Mouse (Mus musculus): Measurements from ENCODE around the gene Hspa5. TPM values are rescaled to one million over a fixed set of nuclear protein-coding genes. Genes with fewer than 3 reads are reported as not detected.

Gene Hspa5
- polyA plus RNA-seq, 1 experiment from 2014 or later: 450 TPM

- Histone ChIP-seq H3K4me2 (ENCODE audit: low read length) (no peak overlapping the region), H3K4me3 (replicated peaks; ENCODE audit: low read depth, low read length) (no peak overlapping the region), H3K27ac (replicated peaks; ENCODE audit: low read depth, low read length) (no peak overlapping the region), H3K9ac (replicated peaks; ENCODE audit: low read length) (no peak overlapping the region), H3K27me3 (ENCODE audit: control insufficient read depth, insufficient read depth, low read length) (no peaks in the 10 kb centered on the region), H3K36me3 (ENCODE audit: control insufficient read depth, insufficient read depth, low read length) (no peaks in the 10 kb centered on the region), H3K9me3 (ENCODE audit: control insufficient read depth, low read length) (no peaks in the 10 kb centered on the region), H3K4me1 (ENCODE audit: control insufficient read depth, insufficient read depth, low read length) (no peaks in the 10 kb centered on the region)
- no peak for DNase-seq
- ATAC-seq (ENCODE audit: low FRiP score, low TSS enrichment): no peak
- 93% methylated on average over 2 of the region's 2 CpGs for WGBS
Observed at GRCm38 (mm10) chr2:34762174-34762573, 9.6 kb upstream of the Hspa5 start.

- no peaks in the 10 kb centered on the region for H3K9me3 ChIP-seq (ENCODE audit: control insufficient read depth, low read length)
- H3K36me3 ChIP-seq (ENCODE audit: control insufficient read depth, insufficient read depth, low read length): no peaks in the 10 kb centered on the region
- H3K4me2 ChIP-seq (ENCODE audit: low read length): no peak overlapping the region
- H3K9ac ChIP-seq (replicated peaks; ENCODE audit: low read length): no peak overlapping the region
- no peaks in the 10 kb centered on the region for H3K27me3 ChIP-seq (ENCODE audit: control insufficient read depth, insufficient read depth, low read length)
- H3K4me1 ChIP-seq (ENCODE audit: control insufficient read depth, insufficient read depth, low read length): no peaks in the 10 kb centered on the region
- no peak overlapping the region for H3K27ac ChIP-seq (replicated peaks; ENCODE audit: low read depth, low read length)
- DNase-seq (no peak), ATAC-seq (ENCODE audit: low FRiP score, low TSS enrichment) (no peak)
- WGBS: 70% methylated on average over 2 of the region's 2 CpGs
- H3K4me3 ChIP-seq (replicated peaks; ENCODE audit: low read depth, low read length): no peak overlapping the region
Observed at GRCm38 (mm10) chr2:34762872-34763271, 8.9 kb upstream of the Hspa5 start.

DNA sequence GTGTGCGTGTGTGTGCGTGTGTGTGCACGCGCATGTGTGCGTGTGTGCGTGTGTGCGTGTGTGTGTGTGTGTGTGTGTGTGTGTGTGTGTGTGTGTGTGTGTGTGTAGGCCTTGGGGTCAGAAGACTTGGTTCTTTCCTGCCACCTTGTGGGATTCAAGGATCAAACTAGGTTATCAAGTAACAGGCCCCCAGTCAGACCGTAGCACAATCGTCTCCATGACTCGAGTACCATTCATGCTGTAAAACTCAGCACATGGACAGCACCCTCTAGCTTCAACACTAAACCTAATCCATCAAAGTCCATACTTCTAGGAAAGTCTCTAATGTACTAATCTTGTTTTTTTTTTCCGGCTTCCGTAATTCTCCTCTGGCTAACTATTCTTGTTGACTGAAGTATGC lies 7.0 kb upstream of the Hspa5 start:
- no peaks in the 10 kb centered on the region for H3K36me3 ChIP-seq (ENCODE audit: control insufficient read depth, insufficient read depth, low read length)
- H3K9me3 ChIP-seq (ENCODE audit: control insufficient read depth, low read length): no peaks in the 10 kb centered on the region
- no peak overlapping the region for H3K4me2 ChIP-seq (ENCODE audit: low read length)
- no peaks in the 10 kb centered on the region for H3K27me3 ChIP-seq (ENCODE audit: control insufficient read depth, insufficient read depth, low read length)
- 66% methylated on average over 12 of the region's 12 CpGs for WGBS
- H3K4me1 ChIP-seq (ENCODE audit: control insufficient read depth, insufficient read depth, low read length): no peaks in the 10 kb centered on the region
- H3K4me3 ChIP-seq (replicated peaks; ENCODE audit: low read depth, low read length): no peak overlapping the region
- DNase-seq: no peak
- ATAC-seq (ENCODE audit: low FRiP score, low TSS enrichment): no peak
- no peak overlapping the region for H3K27ac ChIP-seq (replicated peaks; ENCODE audit: low read depth, low read length)
- no peak overlapping the region for H3K9ac ChIP-seq (replicated peaks; ENCODE audit: low read length)

- 93% methylated on average over 2 of the region's 2 CpGs for WGBS
- peaks cover 29% of the 10 kb centered on the region for H3K4me1 ChIP-seq (ENCODE audit: control insufficient read depth, insufficient read depth, low read length)
- H3K27ac ChIP-seq (replicated peaks; ENCODE audit: low read depth, low read length): no peak overlapping the region
- H3K36me3 ChIP-seq (ENCODE audit: control insufficient read depth, insufficient read depth, low read length): peaks cover 21% of the 10 kb centered on the region
- H3K4me2 ChIP-seq (ENCODE audit: low read length): peak overlapping the region; percentile 62
- no peaks in the 10 kb centered on the region for H3K9me3 ChIP-seq (ENCODE audit: control insufficient read depth, low read length)
- no peaks in the 10 kb centered on the region for H3K27me3 ChIP-seq (ENCODE audit: control insufficient read depth, insufficient read depth, low read length)
- no peak for ATAC-seq (ENCODE audit: low FRiP score, low TSS enrichment)
- no peak overlapping the region for H3K9ac ChIP-seq (replicated peaks; ENCODE audit: low read length)
- H3K4me3 ChIP-seq (replicated peaks; ENCODE audit: low read depth, low read length): 0 out of 2 replicates have a peak overlapping the region, but pooled peaks have one; percentile 98
- no peak for DNase-seq
Observed at GRCm38 (mm10) chr2:34770049-34770448, 1.7 kb upstream of the Hspa5 start.

DNA sequence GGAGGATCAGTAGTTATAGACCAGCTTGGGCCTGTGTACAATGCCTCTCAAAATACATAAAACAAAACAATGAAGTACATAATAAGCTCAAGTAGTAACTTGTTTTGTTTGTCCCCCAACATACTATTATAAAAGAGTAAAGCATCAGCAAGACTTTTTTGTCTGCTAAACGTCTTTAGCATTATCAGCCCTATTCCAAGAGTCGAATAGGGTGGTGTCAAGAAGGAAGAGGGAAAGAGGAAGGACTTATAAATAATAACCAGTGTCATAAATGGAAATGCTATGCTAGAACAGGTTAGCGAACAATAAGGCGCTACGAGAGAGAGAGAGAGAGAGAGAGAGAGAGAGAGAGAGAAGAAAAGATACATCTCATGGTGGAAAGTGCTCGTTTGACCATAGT lies 819 bp upstream of the Hspa5 start:
- no peak for ATAC-seq (ENCODE audit: low FRiP score, low TSS enrichment)
- Histone ChIP-seq H3K4me1 (ENCODE audit: control insufficient read depth, insufficient read depth, low read length) (peaks cover 38% of the 10 kb centered on the region), H3K27ac (replicated peaks; ENCODE audit: low read depth, low read length) (peak overlapping the region; percentile 93), H3K4me2 (ENCODE audit: low read length) (peak overlapping the region; percentile 62), H3K36me3 (ENCODE audit: control insufficient read depth, insufficient read depth, low read length) (peaks cover 30% of the 10 kb centered on the region), H3K9me3 (ENCODE audit: control insufficient read depth, low read length) (no peaks in the 10 kb centered on the region), H3K27me3 (ENCODE audit: control insufficient read depth, insufficient read depth, low read length) (no peaks in the 10 kb centered on the region), H3K9ac (replicated peaks; ENCODE audit: low read length) (peak overlapping the region; percentile 88), H3K4me3 (replicated peaks; ENCODE audit: low read depth, low read length) (peak overlapping the region; percentile 98)
- 3% methylated on average over 6 of the region's 6 CpGs for WGBS
- no peak for DNase-seq

GRCm38 (mm10) chr2:34772252-34773235 lies 774 bp downstream of the Hspa5 start:
- WGBS: 4% methylated on average over 50 of the region's 50 CpGs
- Histone ChIP-seq H3K27me3 (ENCODE audit: control insufficient read depth, insufficient read depth, low read length) (no peaks in the 10 kb centered on the region), H3K36me3 (ENCODE audit: control insufficient read depth, insufficient read depth, low read length) (peaks cover 46% of the 10 kb centered on the region), H3K27ac (replicated peaks; ENCODE audit: low read depth, low read length) (peak overlapping the region; percentile 91), H3K4me1 (ENCODE audit: control insufficient read depth, insufficient read depth, low read length) (peaks cover 54% of the 10 kb centered on the region), H3K9ac (replicated peaks; ENCODE audit: low read length) (peak overlapping the region; percentile 92), H3K9me3 (ENCODE audit: control insufficient read depth, low read length) (no peaks in the 10 kb centered on the region), H3K4me2 (ENCODE audit: low read length) (peak overlapping the region; percentile 57), H3K4me3 (replicated peaks; ENCODE audit: low read depth, low read length) (peak overlapping the region; percentile 98)
- peak; percentile 34; the same call in 1 of the 2 replicates for ATAC-seq (ENCODE audit: low FRiP score, low TSS enrichment)
- peak; percentile 73 for DNase-seq

- H3K9ac ChIP-seq (replicated peaks; ENCODE audit: low read length): no peak overlapping the region
- peak overlapping the region; percentile 98 for H3K4me3 ChIP-seq (replicated peaks; ENCODE audit: low read depth, low read length)
- ATAC-seq (ENCODE audit: low FRiP score, low TSS enrichment) (no peak), DNase-seq (no peak)
- peak overlapping the region; percentile 57 for H3K4me2 ChIP-seq (ENCODE audit: low read length)
- peaks cover 57% of the 10 kb centered on the region for H3K36me3 ChIP-seq (ENCODE audit: control insufficient read depth, insufficient read depth, low read length)
- no peaks in the 10 kb centered on the region for H3K27me3 ChIP-seq (ENCODE audit: control insufficient read depth, insufficient read depth, low read length)
- no peaks in the 10 kb centered on the region for H3K9me3 ChIP-seq (ENCODE audit: control insufficient read depth, low read length)
- 91% methylated on average over 4 of the region's 4 CpGs for WGBS
- peaks cover 55% of the 10 kb centered on the region for H3K4me1 ChIP-seq (ENCODE audit: control insufficient read depth, insufficient read depth, low read length)
- H3K27ac ChIP-seq (replicated peaks; ENCODE audit: low read depth, low read length): no peak overlapping the region
Observed at GRCm38 (mm10) chr2:34773673-34774072, 1.9 kb downstream of the Hspa5 start.

DNA sequence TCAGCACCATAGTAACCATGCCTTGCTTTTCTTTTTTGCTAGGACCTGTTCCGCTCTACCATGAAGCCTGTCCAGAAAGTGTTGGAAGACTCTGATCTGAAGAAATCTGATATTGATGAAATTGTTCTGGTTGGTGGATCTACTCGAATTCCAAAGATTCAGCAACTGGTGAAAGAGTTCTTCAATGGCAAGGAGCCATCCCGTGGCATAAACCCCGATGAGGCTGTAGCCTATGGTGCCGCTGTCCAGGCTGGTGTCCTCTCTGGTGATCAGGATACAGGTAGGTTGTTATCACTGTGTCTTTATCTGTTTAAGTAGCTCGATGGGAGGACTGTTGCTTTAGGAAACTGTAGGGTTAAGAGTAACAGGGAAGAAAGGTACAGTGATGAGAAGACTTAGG lies 2.7 kb downstream of the Hspa5 start:
- no peaks in the 10 kb centered on the region for H3K27me3 ChIP-seq (ENCODE audit: control insufficient read depth, insufficient read depth, low read length)
- ATAC-seq (ENCODE audit: low FRiP score, low TSS enrichment): no peak
- WGBS: 93% methylated on average over 6 of the region's 6 CpGs

More for the DNA sequence above, 2.7 kb downstream of the Hspa5 start:
- Histone ChIP-seq H3K27ac (replicated peaks; ENCODE audit: low read depth, low read length) (no peak overlapping the region), H3K9ac (replicated peaks; ENCODE audit: low read length) (no peak overlapping the region), H3K4me3 (replicated peaks; ENCODE audit: low read depth, low read length) (peak overlapping the region; percentile 98; the same call in 1 of the 2 replicates), H3K36me3 (ENCODE audit: control insufficient read depth, insufficient read depth, low read length) (peaks cover 65% of the 10 kb centered on the region), H3K9me3 (ENCODE audit: control insufficient read depth, low read length) (no peaks in the 10 kb centered on the region), H3K4me2 (ENCODE audit: low read length) (peak overlapping the region; percentile 57), H3K4me1 (ENCODE audit: control insufficient read depth, insufficient read depth, low read length) (peaks cover 55% of the 10 kb centered on the region)
- DNase-seq: no peak

Measured in midbrain, embryonic 14.5 days (tissue).